Mouse (Mus musculus): ENCODE measurements around the gene Nlrp4e.
"Not testable (repeated sequence)": the region's sequence is repeated elsewhere in the genome, so short reads cannot be mapped to it uniquely, and the experiment has no call there.

Gene Nlrp4e

DNA sequence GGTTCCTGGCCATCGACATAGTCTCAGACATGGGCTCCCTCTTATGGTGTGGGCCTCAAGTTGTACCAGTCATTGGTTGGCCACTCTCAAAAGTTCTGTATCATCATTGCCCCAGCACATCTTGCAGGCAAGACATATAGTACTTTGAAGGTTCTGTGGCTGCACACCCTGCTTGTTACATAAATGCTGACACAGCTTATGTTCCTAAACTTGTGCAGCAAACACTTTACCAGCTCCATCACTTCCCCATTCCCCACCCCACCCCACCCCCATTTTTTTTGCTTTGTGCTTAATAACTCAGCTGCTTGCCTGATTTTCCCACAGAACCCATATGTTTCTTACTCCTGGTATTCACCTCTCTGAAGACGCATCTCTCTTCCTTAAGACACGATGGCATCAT is at the start of gene Nlrp4e:
Gene Nlrp4e, plus strand, starts transcription at position 301 of the 400 bp plus-strand sequence.
- not testable (repeated sequence) for DNase-seq (ENCODE audit: low spot score)

DNA sequence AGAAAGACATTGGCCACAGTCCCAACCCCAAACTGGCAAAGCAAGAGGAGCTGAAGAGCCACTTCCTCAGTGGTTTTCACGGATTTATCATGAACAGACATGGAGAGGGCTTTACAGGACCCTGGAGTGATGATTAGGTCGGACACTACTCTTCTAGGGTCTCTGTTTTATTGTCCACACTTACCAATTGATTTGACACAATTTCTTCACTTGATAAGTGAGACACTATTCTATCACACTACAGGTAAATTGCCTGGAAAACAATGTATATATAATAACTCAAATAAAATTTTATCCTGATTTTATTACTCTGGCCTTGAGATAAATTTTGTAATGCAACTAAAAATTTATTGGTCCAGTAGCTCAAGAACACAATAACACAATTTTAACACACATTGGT is 49.4 kb upstream of the Nlrp4e start, which contains the start of gene Vmn1r166:
Gene Vmn1r166, minus strand, starts transcription at position 101 of the 400 bp plus-strand sequence.
- DNase-seq (ENCODE audit: low spot score), result not testable (repeated sequence)

DNA sequence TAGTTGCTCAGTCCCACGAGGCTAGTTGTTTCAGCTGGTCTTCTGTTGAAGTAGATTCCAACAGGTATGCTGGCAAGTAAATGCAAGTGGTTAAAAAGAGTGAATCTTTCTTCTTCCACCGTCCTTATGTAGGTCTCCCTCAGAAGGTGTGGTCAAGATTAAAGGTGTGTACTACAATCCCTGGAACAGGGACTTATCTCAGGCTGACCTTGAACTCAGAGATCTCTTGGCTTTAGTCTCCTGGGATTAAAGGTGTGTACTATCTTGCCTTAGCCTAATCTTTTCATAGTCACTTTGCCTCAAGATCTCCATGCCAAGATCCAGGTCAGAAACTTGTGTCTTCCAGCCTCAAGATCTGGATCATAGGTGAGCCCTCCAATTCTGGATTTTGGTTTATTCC is 22.2 kb upstream of the Nlrp4e start, which contains the start of gene Gm6902:
Gene Gm6902, minus strand, starts transcription at position 101 of the 400 bp plus-strand sequence.
- DNase-seq (ENCODE audit: low spot score), result not testable (repeated sequence)

DNA sequence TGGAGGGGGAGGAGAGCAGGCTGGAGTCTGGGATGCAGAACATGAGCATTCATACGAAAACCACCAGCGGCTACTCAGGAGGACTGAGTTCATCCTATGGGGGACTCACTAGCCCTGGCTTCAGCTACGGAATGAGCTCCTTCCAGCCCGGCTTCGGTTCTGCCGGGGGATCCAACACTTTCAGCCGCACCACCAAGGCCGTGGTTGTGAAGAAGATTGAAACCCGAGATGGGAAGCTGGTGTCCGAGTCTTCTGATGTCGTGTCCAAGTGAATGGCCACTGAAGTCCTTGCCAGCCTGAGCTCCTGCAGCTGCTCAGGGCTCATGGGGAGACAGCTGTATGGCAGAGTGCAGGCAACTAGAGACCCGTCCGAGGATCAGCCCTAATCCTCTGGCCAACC is 57.3 kb downstream of the Nlrp4e start:
- DNase-seq (ENCODE audit: low spot score), result not testable (repeated sequence)

DNA sequence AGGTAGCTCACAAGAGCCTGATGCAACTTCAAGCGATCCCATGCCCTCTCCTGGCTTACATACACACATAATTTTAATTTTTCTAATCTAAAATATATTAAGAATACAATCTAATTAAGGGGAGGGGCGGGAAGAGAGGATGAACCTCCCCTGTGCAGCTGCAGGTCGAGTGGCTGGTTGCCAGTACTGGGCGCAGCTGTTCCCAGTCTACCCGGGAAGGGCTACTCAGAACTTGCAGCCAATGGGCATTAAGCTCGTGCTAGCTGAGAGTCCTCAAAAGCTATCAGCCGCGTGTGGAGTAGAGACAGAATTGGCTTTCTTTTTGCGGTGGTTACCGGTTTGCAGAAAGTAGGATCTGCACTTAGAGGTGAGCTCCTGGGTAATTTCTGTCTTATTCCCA is 84.6 kb downstream of the Nlrp4e start, which contains the start of gene Nlrp5:
Gene Nlrp5, plus strand, starts transcription at position 301 of the 400 bp plus-strand sequence.
- DNase-seq (ENCODE audit: low spot score), result no peak

All from ovary, postnatal 10 days (tissue).